Mouse (Mus musculus): Measurements from ENCODE around the gene Cd274. TPM values are rescaled to one million over a fixed set of nuclear protein-coding genes. Genes with fewer than 3 reads are reported as not detected.

Gene Cd274
- polyA plus RNA-seq, 1 experiment from 2014 or later = 0.28 TPM

Other genes starting within 250 kb of the Cd274 start
- gene Jak2, start 115.6 kb upstream of the Cd274 start, polyA plus RNA-seq (2015; fragmentation: Nextera tagmentation; extraction: Ambion mirVana) = 5.3 and 5.5 TPM in 2 replicates
- 2.9 and 5.0 TPM in 2 replicates for gene Insl6, start 42.1 kb upstream of the Cd274 start, polyA plus RNA-seq (2015; fragmentation: Nextera tagmentation; extraction: Ambion mirVana)
- 0.33 TPM in 1 of 2 replicates, not detected in the other for gene Rln1, start 32.8 kb upstream of the Cd274 start, polyA plus RNA-seq (2015; fragmentation: Nextera tagmentation; extraction: Ambion mirVana)
- 41.2 and 46.5 TPM in 2 replicates for gene Plgrkt, start 65 bp upstream of the Cd274 start, polyA plus RNA-seq (2015; fragmentation: Nextera tagmentation; extraction: Ambion mirVana)
- not detected in 2 replicates for gene Pdcd1lg2, start 43.5 kb downstream of the Cd274 start, polyA plus RNA-seq (2015; fragmentation: Nextera tagmentation; extraction: Ambion mirVana)
- gene Ric1, start 154.8 kb downstream of the Cd274 start, polyA plus RNA-seq (2015; fragmentation: Nextera tagmentation; extraction: Ambion mirVana) = 6.5 and 6.7 TPM in 2 replicates